Mouse (Mus musculus): ENCODE data around the gene Pitx2.

Gene Pitx2

DNA sequence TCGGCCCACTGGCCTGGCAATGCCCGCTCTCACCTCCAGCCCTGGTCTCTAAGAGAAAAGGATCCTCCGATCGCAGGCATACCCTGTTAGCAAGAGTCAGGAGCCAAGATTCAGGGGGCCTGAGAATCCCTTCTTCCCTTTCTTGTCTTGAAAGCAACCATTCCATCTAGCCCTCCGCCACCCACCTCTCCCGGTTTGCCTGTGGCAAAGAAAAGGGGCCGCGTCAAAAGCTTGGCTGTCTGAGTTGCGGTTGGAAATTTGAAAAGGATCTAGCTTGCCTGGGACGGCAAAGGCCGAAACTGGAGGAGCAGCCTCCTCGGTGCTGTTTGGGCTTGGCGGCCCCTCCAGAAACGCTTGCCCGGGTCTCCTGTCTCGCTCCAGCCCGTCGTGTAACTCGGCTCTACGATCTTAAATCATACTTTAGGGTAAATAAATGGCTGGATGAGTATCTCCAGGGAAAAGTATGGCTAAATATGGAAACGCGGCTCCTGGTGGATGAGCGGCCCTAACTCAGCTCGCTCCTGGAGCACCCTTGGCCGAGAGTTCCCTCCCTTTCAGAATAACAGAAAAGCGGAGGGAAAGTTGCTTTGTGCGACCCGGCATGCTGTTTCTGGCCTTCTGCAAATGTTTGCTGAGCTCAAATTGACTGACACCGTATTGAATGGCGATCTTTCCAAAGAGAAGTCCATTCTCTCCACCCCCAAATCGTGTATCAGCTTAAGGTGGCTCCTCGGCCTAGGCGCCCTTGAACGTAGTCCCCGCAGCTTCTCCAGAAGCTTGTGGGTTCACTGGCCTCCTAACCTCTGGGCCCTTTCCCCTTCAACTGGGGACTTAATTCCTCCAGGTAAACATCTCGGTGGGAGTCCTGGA lies 3.4 kb downstream of the Pitx2 start:
- DNase-seq (ENCODE audit: low read depth): peak; percentile 1

DNA sequence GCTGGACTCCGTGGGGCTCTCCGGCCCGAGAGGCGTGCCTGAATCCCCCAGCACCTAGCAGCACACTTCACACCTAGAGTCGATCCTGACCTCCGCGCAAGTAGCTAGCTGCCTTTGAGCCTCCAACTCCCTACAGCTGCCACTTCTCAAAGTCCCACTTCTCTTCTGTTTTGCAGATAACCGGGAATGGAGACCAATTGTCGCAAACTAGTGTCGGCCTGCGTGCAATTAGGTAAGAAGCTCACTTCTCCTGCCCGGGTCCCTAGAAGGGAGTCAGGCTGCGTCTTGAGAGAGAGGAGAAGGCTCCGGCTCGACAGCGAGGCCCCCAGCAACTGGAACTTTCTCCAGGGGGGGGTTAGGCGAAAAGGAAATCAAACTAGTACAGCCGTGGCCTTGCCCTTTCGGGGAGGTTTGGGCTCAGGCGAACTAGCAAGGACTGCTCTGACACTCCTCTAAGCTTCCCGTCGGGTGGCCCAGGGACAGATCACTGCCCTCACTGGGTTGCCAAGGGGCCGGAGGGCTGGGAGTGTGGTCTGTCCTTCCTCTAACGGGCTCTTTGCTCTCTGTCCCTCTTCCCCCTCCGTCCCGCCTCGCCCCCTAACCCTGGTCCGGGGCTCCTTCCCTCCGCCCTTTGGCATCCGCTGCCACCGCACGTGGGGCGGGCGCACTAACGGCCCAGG lies 4.2 kb downstream of the Pitx2 start:
- DNase-seq (ENCODE audit: low read depth): peak; percentile 7

DNA sequence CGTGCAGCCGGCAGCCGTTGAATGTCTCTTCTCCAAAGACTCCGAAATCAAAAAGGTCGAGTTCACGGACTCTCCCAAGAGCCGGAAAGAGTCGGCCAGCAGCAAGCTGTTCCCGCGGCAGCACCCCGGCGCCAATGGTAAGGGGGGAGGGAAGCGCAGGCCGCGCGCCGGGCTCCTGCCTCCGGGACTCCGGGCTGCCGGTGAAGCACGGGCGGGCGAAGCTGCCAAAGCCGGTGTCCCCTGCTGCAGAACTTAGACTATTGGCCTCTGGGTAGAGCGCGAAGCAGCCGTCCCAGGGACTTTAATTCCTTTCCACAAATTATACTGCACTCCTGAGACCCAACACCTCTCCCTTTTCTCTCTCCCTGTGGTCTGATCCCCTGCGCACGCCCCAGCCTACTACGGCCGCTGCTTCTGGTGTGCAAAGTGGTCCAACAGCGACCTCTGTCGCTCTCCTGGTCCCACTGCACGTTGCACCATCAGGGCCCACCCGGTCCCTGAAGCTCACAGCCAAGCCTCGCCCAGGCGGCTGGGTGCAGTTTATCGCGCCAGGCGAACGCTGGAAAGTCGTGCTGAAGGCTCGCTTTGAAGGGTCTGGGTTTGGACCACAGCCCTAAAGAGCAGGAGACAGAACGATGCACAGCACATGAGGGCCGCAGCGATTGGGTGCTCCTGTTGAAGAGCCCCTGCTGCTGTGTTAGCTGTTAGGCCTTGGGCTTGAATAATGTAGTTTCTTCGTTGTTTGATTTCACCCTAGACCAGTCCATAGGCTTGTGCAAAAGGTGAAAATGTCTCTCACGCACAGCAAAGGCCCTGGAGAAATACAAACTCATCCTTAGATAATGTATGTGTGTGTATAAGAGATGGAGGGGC lies 5.0 kb downstream of the Pitx2 start:
- DNase-seq (ENCODE audit: low read depth): peak; percentile 39

DNA sequence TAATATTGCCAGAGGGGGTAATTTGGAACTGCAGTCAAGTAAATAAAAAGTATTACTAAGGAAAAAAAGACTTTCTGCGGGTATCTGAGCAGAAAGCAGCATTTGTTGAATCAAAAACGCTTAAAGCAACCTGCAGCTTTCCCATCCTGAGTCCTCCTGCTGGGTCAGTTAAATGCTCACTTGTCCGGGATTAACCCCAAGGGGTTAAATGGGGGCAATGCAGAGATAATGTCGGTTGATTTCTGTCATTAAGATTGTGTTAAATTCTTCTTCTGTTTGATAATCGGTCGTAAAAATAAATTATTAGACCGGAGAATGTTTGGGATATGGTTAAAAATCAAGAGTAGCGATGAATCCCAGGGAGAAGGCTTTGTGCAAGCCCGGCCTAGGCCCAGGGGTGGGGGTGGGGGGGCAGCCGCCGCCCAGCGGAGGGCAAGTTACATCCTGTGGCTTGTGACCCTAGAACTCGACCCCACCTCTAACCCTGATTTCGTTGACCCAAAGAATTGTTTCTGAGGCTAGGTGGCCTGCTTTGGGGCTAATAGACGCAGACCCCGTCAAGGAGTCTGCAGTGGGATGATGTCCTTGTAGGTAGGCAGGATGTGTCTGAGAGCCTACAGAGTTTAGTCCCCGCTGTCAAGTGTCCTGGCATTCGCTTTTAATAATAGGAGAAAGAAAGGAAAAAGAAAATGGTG lies 6.0 kb downstream of the Pitx2 start:
- DNase-seq (ENCODE audit: low read depth): no peak

DNA sequence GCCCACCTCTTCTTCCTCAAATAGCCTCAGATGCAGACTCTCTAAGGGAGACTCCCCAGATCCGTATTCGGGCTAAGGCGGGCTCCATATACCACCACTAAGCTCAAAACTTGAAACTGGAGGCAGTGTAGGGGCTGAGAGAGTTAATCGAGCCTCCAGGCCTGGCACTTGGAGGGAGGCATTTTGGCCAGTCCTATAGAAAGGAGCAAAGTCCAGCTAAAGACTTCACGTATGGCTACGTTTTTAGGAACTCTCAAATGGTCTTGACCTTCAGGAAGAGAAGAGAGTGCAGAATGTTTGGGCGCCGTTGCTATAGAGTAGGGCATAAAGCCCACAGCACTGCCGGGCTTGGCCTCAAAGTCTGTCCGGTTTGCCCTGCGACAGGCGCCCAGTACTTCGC lies 7.1 kb downstream of the Pitx2 start:
- no peak for DNase-seq (ENCODE audit: low read depth)

DNA sequence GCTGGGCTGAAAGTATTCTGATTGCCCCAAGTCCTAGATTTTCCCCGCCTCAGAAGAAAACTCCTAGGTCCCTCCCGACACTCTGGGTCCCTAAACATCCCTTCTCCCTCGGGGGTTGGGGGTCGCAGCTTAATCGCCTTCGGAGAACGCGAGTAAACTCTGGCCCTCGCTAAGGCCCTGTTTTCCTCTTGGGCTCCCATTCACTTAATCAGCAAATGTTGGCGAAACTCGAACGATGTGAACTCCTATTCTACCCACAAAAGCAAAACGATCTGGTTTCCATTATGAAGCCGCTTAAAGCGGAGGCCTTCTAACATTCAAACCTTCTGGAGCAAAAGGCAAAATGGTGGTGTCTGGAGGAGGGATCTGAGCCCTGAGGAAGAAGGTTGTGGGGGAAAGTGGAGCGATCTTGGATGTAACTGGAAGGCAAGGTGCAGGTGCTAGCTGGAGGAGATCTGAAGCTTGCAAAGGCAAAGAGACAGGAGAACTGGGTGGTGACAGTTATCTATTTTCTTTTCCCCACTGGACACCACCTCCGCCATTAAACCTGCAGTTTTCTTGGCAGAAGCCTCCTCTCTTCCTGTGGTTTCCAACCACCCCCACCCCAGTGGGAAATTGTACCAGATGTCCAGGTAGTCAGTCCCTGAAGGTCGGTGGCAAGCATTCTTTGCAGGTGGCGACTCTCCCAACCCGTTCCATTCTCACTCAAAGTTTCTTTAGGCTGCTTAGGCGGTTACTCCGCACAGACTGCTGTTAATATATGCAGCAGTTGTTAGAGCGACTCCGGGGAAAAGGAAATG lies 7.8 kb downstream of the Pitx2 start:
- DNase-seq (ENCODE audit: low read depth): peak; percentile 0

DNA sequence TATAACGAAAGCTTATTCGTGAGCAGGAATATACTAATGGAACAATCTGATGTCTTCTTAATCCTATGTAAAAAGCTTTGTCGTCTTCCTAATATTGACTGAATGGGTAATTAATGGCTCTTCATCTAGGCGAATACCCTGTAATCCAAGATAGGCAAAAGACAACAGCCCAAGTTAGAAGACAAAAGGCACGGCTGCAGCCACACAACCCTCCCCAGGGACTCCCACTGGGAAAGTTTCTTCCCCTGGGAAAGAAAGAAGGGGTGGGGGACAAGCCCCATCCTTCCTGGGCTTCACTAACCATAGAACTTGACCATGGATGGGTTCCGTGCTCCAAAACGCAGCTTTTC lies 8.3 kb downstream of the Pitx2 start:
- DNase-seq (ENCODE audit: low read depth): no peak

DNA sequence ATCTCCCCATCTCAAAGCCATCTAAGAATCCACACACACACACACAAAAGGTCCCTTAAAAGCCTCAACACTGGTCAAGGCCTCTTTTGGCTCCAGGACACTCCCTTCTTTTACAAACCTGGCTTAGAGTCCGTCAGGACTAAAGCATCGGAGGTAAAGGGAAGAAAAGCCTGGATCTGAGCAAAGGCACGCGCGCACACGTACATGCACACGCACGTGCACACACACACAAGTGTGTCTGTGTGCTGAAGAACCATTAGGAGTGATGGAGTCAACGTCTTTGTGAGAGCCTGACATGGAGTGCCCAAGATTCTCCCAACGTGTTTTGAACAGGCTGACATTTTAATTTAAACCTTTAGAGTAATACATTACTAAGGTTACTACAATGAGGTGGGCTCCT lies 8.7 kb downstream of the Pitx2 start:
- no peak for DNase-seq (ENCODE audit: low read depth)

DNA sequence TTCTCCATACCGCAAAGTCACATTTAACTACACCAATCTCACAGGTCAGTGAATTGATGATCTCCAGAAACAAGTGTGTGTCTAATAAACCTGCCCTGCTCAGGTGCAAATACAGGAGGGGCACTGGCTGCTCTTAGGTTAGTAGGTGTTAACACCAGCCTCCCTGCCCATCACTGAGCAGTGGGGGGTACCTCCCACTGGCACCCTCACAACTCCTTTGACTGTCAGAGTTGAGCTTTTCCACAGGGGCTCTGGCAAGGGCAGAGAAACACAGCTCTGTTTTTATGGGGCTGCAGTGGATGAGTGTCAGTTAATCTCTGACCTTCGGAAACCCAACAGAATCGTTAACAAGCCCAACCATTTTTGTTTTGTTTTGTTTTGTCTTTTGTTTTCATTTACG lies 9.6 kb downstream of the Pitx2 start:
- no peak for DNase-seq (ENCODE audit: low read depth)

DNA sequence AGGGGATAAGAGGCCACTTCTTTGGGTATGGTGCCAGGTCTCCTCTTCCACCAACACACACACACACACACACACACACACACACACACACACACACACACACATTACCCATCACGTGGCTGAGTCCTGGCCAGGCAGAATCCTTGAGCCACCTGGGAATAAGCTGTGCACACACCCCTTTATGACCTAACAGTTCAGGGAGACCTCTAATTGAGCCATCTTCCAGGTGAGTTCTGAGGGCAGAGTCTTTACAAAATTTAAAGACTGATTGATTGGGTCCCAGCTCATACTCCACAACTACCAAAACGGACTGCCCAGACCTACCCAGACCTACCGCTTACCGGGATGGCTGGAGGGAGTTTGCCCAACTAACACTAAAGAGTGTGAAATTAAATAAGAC lies 10.1 kb downstream of the Pitx2 start:
- DNase-seq (ENCODE audit: low read depth): no peak

DNA sequence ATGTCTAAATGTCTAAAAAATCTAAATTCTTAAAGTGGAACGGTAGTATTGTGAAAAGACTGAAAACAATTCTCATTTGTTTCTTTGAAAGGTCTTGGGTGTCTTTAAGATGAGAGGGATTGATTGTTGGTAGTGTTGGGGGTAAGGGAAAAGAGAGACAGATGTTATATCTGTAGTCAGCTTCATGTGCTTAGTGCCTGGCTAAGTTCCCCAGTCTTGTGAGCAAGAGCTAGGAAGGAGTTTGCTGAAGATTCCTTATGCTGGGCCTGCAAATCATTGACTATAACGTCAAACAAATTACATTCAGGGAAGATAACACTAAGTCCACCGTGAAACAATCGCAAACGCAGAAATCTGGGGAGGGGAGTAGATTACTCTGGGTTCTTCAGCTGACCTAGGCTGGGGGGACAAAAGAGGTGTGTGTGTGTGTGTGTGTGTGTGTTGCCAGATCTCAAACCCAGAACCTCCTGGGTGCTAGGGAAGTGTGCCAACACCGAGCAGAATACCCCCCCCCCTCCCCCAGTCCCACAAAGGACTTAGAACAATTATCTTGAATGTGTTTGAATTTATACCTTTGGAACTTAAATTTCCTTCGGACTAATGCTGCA lies 12.5 kb downstream of the Pitx2 start:
- no peak for DNase-seq (ENCODE audit: low read depth)

DNA sequence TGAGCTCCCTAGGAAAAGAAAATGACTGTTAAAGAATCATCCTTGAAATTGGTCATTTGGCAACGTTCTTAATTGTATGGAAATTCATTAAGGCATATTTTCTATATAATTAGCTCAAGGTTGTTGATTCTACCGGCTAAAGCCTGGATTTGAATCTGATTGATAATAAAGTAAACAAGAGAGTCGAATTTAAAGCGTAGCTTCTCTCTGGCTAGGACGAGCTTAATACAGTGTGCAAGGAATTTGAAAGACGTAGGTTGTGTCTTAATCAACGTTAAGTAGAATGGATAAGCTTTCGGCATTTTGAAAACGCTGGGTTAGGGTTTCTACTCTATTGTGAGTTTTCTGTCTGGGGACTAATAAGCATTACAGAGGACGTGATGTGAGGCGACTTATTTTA lies 13.1 kb downstream of the Pitx2 start:
- DNase-seq (ENCODE audit: low read depth): no peak

DNA sequence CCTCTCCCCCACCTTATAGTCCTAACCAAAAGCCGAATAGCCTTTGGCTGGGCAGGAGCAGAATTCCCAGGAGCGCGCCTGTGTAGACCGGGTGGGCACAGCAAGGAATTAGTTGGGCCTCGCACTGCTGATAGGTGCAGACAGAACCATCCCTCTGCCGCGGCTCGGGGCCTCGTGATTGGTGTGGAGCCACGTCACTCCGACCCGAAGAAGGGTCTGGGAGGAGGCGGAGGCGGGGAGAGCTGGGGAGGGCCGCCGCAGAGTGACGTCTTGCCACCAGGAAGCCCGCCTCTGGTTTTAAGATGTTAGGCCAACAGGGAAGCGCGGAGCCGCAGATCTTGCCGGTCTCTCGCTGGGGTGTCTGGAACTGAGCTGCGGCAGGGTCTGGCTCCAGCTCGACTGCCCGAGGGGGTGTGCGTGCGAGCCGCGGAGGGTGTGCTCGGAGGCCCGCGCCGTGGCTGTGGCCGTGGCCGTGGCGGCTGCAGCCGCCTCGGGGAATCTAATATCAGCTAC lies 14.0 kb downstream of the Pitx2 start:
- DNase-seq (ENCODE audit: low read depth): peak; percentile 77

DNA sequence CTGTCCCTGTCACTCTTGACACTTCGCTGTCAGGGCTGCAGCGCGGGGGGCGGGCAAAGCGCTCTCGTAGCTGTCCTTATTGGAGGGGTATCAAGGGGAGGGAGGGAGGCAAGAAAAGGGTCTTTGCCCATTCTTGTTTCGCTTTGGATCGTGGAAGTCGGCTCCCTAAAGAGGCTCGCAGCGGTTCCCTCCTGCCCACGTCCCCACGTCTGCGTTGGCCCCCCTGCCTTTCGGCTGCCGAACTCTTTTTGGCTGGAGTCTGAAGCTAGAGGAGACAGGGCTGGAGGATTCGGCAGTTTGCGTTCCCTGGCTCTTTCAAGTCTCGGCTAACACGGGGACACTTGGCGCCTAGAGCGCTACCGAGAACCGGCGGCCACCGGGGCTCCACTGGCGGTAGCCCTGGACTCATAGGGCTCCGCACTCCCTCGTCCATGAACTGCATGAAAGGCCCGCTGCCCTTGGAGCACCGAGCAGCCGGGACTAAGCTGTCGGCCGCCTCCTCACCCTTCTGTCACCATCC lies 14.5 kb downstream of the Pitx2 start:
- DNase-seq (ENCODE audit: low read depth): no peak

DNA sequence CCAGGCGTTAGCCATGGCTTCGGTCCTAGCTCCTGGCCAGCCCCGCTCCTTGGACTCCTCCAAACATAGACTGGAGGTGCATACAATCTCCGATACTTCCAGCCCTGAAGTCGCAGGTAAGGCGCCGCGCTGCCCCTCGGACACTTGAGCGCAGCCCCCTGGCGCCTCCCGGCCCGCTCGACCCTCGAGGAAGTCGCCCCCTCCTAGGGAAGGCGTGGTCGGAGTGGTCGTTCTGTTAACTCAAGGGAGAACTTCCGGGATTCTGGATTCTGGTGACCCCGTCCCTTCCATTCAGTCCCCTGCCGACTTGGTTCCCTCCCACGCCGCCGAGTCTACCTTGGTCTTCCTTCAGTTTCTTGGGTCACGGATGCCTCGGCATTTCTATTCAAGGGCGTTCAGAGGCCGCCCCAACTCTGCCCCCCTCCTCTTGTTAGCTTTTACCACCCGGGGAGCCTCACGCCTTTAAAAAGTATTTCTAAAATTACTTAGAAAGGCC lies 15.0 kb downstream of the Pitx2 start:
- DNase-seq (ENCODE audit: low read depth): peak; percentile 16

DNA sequence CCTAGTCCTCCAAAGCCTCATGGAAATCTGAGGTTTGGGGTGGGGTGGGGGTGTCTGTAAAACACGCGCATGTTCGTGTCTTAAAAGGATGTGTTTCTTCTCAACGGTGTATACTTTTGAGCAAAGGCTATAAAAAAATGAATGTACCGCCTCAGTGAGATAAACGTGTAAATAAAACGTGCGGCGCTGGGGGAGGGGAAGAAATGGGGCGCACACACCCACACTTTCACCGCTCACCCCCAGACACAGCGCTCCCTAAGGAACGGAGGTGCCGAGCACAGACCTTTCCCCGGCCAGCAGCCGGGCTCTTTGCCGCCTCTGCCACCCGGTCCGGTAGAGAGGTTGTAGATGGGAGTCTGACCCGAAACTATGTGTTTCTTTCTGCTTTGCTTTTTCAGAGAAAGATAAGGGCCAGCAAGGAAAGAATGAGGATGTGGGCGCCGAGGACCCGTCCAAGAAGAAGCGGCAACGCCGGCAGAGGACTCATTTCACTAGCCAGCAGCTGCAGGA lies 15.6 kb downstream of the Pitx2 start:
- peak; percentile 18 for DNase-seq (ENCODE audit: low read depth)

DNA sequence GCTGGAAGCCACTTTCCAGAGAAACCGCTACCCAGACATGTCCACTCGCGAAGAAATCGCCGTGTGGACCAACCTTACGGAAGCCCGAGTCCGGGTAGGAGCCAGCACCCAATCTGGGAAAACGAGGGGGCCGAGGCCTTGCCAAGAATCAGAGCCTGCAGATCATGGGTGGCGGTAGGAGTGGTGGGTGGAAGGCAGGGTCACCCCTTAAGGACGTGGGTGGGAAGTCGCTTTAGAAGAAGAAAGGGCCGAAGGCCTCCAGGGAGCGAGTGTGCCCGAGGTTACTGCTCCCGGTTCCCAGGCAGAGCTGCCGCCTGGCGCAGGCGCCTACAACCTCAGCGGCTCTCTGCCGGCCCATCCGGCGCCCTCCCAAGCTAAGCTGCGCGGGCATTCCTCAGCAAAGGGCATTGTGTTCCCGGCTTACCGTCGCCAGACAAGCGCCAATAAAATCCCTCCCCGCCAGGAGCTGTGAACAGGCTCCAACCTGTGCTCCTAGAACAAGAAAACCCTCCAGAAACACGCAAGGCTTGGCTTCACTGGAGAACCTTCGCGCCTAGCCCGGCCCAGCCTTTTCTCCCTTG lies 16.2 kb downstream of the Pitx2 start:
- DNase-seq (ENCODE audit: low read depth): no peak

DNA sequence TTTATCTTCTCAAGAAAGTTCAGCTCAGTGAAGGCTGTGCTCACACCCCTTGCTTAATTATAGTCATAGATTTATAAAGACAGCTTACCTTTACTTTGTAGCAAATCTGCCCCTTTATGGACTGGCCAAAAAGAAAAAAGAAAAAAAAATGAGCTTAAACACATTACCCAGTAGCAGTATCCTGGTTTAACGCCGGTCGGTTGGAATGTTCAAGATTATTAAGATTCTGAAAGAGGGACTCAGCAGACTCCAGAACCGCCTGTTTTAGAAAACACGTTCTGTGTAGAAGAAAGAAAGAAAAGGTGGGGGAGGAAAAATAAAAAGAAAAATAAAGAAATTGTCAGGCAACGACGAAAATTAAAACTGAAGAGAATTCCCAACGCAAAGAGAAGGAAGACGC lies 16.8 kb downstream of the Pitx2 start:
- DNase-seq (ENCODE audit: low read depth): peak; percentile 24

DNA sequence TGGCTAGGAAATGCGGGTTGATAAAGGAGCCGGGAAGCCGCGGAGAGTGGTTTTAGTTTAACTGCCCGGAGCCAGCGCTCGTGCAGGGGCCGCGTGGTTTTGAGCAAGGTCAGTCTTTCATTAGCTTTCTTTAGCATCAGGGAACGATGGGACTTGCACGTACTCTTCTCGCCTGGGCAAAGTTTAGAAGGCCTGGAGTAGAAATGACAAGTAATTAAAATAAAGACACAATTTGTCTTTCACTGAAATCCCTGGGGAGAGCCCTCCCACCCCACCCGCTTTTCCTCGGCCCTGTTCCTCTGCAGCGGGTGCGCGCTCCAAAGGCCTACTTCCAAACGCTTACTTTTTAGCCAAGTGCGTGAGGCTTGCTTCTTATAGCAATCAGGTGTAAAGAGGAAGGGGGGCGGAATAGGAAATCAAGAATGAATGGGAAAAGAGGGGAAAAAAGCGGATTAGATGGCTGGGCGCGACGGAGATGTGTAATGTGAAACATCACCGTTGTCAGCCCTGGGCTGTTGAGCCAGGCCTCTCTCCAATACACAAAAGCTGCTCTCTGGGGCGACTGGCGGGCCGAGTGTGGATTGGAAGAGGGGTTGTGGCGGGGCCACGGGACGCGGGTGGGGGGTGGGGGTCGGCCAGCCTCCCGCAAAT lies 17.4 kb downstream of the Pitx2 start:
- no peak for DNase-seq (ENCODE audit: low read depth)
